Mouse (Mus musculus) 3T3-L1 (cell line): ENCODE results near the gene Ank2.
A peak's percentile ranks its signal among the peaks of the same experiment; 100 is the strongest.

Source experiments
- DNase-seq: peaks from one replicate; pipeline ENCODE4 v3.0.0-alpha.2; 2015; ENCODE audit warnings: low read depth, low spot score

The Ank2 gene

GRCm38 (mm10) chr3:127036118-127036517 is 463.0 kb downstream of the Ank2 start:
- DNase-seq, result peak; percentile 12

GRCm38 (mm10) chr3:127035540-127035939 is 463.6 kb downstream of the Ank2 start:
- DNase-seq, result no peak

GRCm38 (mm10) chr3:127034983-127035382 is 464.2 kb downstream of the Ank2 start:
- no peak for DNase-seq

- DNase-seq, result no peak
Measured at GRCm38 (mm10) chr3:127023992-127024391, 475.2 kb downstream of the Ank2 start.

- peak; percentile 14 for DNase-seq
Measured at GRCm38 (mm10) chr3:127020167-127020566, 479.0 kb downstream of the Ank2 start.

GRCm38 (mm10) chr3:127019728-127020127 is 479.4 kb downstream of the Ank2 start:
- DNase-seq, result peak; percentile 42

GRCm38 (mm10) chr3:127019109-127019508 is 480.0 kb downstream of the Ank2 start:
- DNase-seq, result no peak

- no peak for DNase-seq
Measured at GRCm38 (mm10) chr3:127017523-127017922, 481.6 kb downstream of the Ank2 start.

GRCm38 (mm10) chr3:127015596-127015995 is 483.6 kb downstream of the Ank2 start:
- DNase-seq, result no peak

- DNase-seq, result no peak
Measured at GRCm38 (mm10) chr3:127015175-127015574, 484.0 kb downstream of the Ank2 start.

- DNase-seq, result no peak
Measured at GRCm38 (mm10) chr3:127013976-127014375, 485.2 kb downstream of the Ank2 start.

- peak; percentile 54 for DNase-seq
Measured at GRCm38 (mm10) chr3:127012525-127012924, 486.6 kb downstream of the Ank2 start.

GRCm38 (mm10) chr3:127005898-127006673 is 493.1 kb downstream of the Ank2 start:
- no peak for DNase-seq

GRCm38 (mm10) chr3:127004860-127005633 is 494.1 kb downstream of the Ank2 start:
- DNase-seq, result peak; percentile 48

- no peak for DNase-seq
Measured at GRCm38 (mm10) chr3:127003946-127004345, 495.2 kb downstream of the Ank2 start.

GRCm38 (mm10) chr3:126998742-126999112 is 500.4 kb downstream of the Ank2 start:
- no peak for DNase-seq

GRCm38 (mm10) chr3:126998008-126998741 is 501.0 kb downstream of the Ank2 start:
- DNase-seq, result no peak

- DNase-seq, result no peak
Measured at GRCm38 (mm10) chr3:126997391-126998007, 501.7 kb downstream of the Ank2 start.

- no peak for DNase-seq
Measured at GRCm38 (mm10) chr3:126996721-126997120, 502.4 kb downstream of the Ank2 start.

GRCm38 (mm10) chr3:126995970-126996369 is 503.2 kb downstream of the Ank2 start:
- DNase-seq, result peak; percentile 76

GRCm38 (mm10) chr3:126994149-126994548 is 505.0 kb downstream of the Ank2 start:
- DNase-seq, result no peak

GRCm38 (mm10) chr3:126989936-126990335 is 509.2 kb downstream of the Ank2 start:
- DNase-seq, result peak; percentile 97
